Mouse (Mus musculus): ENCODE data around the gene St6galnac3. TPM values are rescaled to one million over a fixed set of nuclear protein-coding genes. Genes with fewer than 3 reads are reported as not detected.

Gene St6galnac3
- polyA plus RNA-seq, 1 experiment from 2014 or later, result 23.7 TPM

- H3K4me1 ChIP-seq (ENCODE audit: control insufficient read depth in 2 of 2, insufficient read depth in 2 of 2, low read length in 2 of 2), result peaks cover 0 to 6% of the 10 kb centered on the region in 2 experiments; a peak in 2 of 4 replicates
- H3K36me3 ChIP-seq (ENCODE audit: control insufficient read depth, insufficient read depth, low read length), result no peaks in the 10 kb centered on the region
- no peak overlapping the region for H3K27ac ChIP-seq (replicated peaks in 1 of 2; ENCODE audit: control insufficient read depth in 1 of 2, insufficient read depth in 1 of 2, low read depth in 2 of 2, low read length in 2 of 2)
- H3K4me2 ChIP-seq (ENCODE audit: low read length), result no peak overlapping the region
- H3K4me3 ChIP-seq (ENCODE audit: control insufficient read depth in 1 of 2, insufficient read depth in 1 of 2, low read depth in 1 of 2, low read length in 2 of 2), result no peak overlapping the region
- H3K9ac ChIP-seq (ENCODE audit: low read length), result no peak overlapping the region
- 80% methylated on average over 10 of the region's 10 CpGs for WGBS
- H3K27me3 ChIP-seq (ENCODE audit: control insufficient read depth, insufficient read depth, low read length), result no peaks in the 10 kb centered on the region
- H3K9me3 ChIP-seq (ENCODE audit: control insufficient read depth, low read length), result no peaks in the 10 kb centered on the region
- ATAC-seq (ENCODE audit: insufficient number of reproducible peaks, insufficient read depth, low FRiP score, low read depth), result no peak
Observed at GRCm38 (mm10) chr3:153349981-153350380, 375.0 kb downstream of the St6galnac3 start.

DNA sequence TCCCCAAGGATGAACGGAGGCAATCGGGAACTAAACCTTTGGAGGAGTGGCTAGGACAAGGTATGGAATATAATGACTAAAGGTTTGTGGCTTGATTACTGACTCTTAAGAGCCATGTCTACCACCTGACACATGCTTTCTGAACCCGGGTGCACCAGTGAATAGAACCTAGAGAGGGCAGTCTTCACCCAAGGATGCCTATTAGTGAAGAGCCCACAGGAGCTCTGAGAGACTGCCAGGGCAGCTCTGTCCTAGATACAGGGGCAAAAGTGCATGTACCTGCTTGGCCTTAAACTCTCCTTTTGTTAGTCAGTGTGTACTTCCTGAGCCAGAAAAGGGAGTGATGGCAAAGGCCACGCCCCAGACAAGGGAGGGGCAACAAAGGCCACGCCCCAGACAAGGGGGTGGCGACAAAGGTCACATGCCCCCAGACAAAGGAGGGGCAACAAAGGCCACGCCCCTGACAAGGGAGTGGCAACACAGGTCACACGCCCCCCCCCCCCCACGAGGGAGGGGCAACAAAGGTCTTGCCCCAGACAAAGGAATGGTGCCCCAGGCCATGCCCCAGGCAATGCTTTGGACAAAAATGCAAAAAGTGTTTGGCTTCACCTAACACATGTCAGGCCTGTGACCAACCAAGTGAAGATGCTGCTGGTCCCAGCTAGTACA lies 376.0 kb downstream of the St6galnac3 start:
- H3K27ac ChIP-seq (replicated peaks in 1 of 2; ENCODE audit: control insufficient read depth in 1 of 2, insufficient read depth in 1 of 2, low read depth in 2 of 2, low read length in 2 of 2), result no peak overlapping the region
- no peak overlapping the region for H3K9ac ChIP-seq (ENCODE audit: low read length)
- no peaks in the 10 kb centered on the region for H3K27me3 ChIP-seq (ENCODE audit: control insufficient read depth, insufficient read depth, low read length)
- no peaks in the 10 kb centered on the region for H3K9me3 ChIP-seq (ENCODE audit: control insufficient read depth, low read length)
- H3K36me3 ChIP-seq (ENCODE audit: control insufficient read depth, insufficient read depth, low read length), result no peaks in the 10 kb centered on the region
- WGBS, result 85% methylated on average over 9 of the region's 9 CpGs
- no peak overlapping the region for H3K4me2 ChIP-seq (ENCODE audit: low read length)
- peaks cover 0 to 6% of the 10 kb centered on the region in 2 experiments; a peak in 2 of 4 replicates for H3K4me1 ChIP-seq (ENCODE audit: control insufficient read depth in 2 of 2, insufficient read depth in 2 of 2, low read length in 2 of 2)
- H3K4me3 ChIP-seq (ENCODE audit: control insufficient read depth in 1 of 2, insufficient read depth in 1 of 2, low read depth in 1 of 2, low read length in 2 of 2), result no peak overlapping the region
- ATAC-seq (ENCODE audit: insufficient number of reproducible peaks, insufficient read depth, low FRiP score, low read depth), result no peak

DNA sequence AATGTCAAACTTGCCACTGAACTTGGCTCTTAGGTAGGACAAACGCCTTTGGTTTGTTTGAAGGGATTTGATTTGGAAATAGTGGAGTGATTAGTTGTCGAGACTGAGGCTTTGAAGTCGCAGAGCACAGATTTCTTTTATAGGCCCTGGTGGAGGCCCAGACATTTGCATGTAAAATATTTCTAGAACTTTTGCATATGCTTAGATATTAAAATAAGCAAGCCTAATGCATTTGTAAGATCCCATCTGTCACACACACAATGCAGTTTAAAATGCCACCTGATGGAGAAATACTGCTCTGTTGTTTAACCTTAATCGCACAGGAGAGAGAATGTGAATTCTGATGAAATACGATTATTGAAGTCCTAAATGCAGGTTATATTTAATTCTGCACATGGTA lies 380.0 kb downstream of the St6galnac3 start:
- no peak overlapping the region for H3K27ac ChIP-seq (replicated peaks in 1 of 2; ENCODE audit: control insufficient read depth in 1 of 2, insufficient read depth in 1 of 2, low read depth in 2 of 2, low read length in 2 of 2)

DNA sequence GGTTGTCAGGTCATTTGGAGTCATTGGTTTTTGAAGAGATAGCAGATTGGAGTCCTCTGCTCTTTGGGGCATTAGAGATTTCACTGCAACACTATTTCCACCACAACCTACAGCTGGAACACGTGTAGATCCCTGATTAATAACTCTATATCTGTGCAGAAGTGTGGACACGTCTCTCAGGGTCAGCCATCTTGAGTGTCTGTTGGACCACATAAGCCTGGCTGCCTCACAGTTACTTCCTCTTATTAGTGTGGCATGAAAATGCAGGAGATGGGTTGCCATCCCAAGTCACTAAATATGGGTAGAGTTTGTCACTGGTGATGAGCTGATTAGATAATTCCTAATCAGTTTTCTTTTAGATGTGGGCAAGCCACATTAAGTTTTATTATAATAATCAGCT lies 385.0 kb downstream of the St6galnac3 start:
- Histone ChIP-seq H3K27me3 (ENCODE audit: control insufficient read depth, insufficient read depth, low read length) (no peaks in the 10 kb centered on the region), H3K9me3 (ENCODE audit: control insufficient read depth, low read length) (no peaks in the 10 kb centered on the region), H3K9ac (ENCODE audit: low read length) (no peak overlapping the region), H3K27ac (replicated peaks in 1 of 2; ENCODE audit: control insufficient read depth in 1 of 2, insufficient read depth in 1 of 2, low read depth in 2 of 2, low read length in 2 of 2) (no peak overlapping the region), H3K36me3 (ENCODE audit: control insufficient read depth, insufficient read depth, low read length) (no peaks in the 10 kb centered on the region), H3K4me3 (ENCODE audit: control insufficient read depth in 1 of 2, insufficient read depth in 1 of 2, low read depth in 1 of 2, low read length in 2 of 2) (no peak overlapping the region), H3K4me1 (ENCODE audit: control insufficient read depth in 2 of 2, insufficient read depth in 2 of 2, low read length in 2 of 2) (no peaks in the 10 kb centered on the region), H3K4me2 (ENCODE audit: low read length) (no peak overlapping the region)
- WGBS, result 61% methylated on average over 2 of the region's 2 CpGs
- ATAC-seq (ENCODE audit: insufficient number of reproducible peaks, insufficient read depth, low FRiP score, low read depth), result no peak

More for the DNA sequence above, 380.0 kb downstream of the St6galnac3 start:
- H3K4me2 ChIP-seq (ENCODE audit: low read length), result no peak overlapping the region
- no peak overlapping the region for H3K9ac ChIP-seq (ENCODE audit: low read length)
- H3K4me1 ChIP-seq (ENCODE audit: control insufficient read depth in 2 of 2, insufficient read depth in 2 of 2, low read length in 2 of 2), result peaks cover 0 to 6% of the 10 kb centered on the region in 2 experiments; a peak in 2 of 4 replicates
- no peak overlapping the region for H3K4me3 ChIP-seq (ENCODE audit: control insufficient read depth in 1 of 2, insufficient read depth in 1 of 2, low read depth in 1 of 2, low read length in 2 of 2)
- no peak for ATAC-seq (ENCODE audit: insufficient number of reproducible peaks, insufficient read depth, low FRiP score, low read depth)
- H3K9me3 ChIP-seq (ENCODE audit: control insufficient read depth, low read length), result no peaks in the 10 kb centered on the region
- no peaks in the 10 kb centered on the region for H3K27me3 ChIP-seq (ENCODE audit: control insufficient read depth, insufficient read depth, low read length)
- WGBS, result 87% methylated on average over 5 of the region's 5 CpGs
- no peaks in the 10 kb centered on the region for H3K36me3 ChIP-seq (ENCODE audit: control insufficient read depth, insufficient read depth, low read length)

DNA sequence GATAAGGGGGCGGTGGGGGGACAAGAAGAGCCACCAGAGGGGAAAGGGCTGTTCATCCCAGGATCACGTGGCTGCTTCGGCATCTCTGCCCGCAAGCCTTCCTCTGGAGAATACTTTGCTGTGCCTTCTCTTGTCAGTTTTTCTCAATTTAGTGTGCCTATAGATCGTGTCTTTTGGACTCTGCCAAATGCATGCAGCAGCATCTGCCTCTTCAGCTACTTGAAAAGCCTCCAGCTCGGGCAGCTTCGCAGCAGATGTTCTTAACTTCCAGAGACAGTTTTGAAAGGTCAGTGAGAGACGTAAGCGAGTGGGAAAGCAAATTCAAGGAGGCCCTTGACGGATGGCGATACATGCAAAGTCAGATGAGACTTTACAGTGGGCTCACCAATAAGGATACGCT lies 385.9 kb downstream of the St6galnac3 start:
- Histone ChIP-seq H3K27me3 (ENCODE audit: control insufficient read depth, insufficient read depth, low read length) (no peaks in the 10 kb centered on the region), H3K36me3 (ENCODE audit: control insufficient read depth, insufficient read depth, low read length) (no peaks in the 10 kb centered on the region), H3K9ac (ENCODE audit: low read length) (no peak overlapping the region), H3K4me1 (ENCODE audit: control insufficient read depth in 2 of 2, insufficient read depth in 2 of 2, low read length in 2 of 2) (no peaks in the 10 kb centered on the region), H3K27ac (replicated peaks in 1 of 2; ENCODE audit: control insufficient read depth in 1 of 2, insufficient read depth in 1 of 2, low read depth in 2 of 2, low read length in 2 of 2) (no peak overlapping the region), H3K4me2 (ENCODE audit: low read length) (no peak overlapping the region), H3K9me3 (ENCODE audit: control insufficient read depth, low read length) (no peaks in the 10 kb centered on the region), H3K4me3 (ENCODE audit: control insufficient read depth in 1 of 2, insufficient read depth in 1 of 2, low read depth in 1 of 2, low read length in 2 of 2) (no peak overlapping the region)
- 73% methylated on average over 12 of the region's 12 CpGs for WGBS
- ATAC-seq (ENCODE audit: insufficient number of reproducible peaks, insufficient read depth, low FRiP score, low read depth), result no peak

DNA sequence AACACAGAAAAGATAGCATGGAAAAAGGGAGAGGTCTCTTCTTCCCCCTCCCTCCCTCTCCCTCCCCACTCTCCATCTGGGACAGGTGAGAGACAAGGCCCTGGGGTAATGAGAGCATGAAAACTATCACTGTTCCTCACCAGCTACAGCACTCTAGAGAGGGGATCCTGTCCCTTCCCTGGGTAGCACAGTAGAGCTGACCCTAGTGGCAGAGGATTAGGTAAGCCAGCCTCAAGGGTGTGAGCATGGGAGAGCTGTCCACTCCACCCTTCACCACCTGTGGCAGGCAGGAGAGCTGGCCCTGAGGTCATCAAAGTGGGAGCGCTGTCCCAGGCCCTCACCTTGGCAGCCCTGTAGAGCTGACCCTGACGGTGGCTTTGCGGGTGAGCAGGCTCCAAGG lies 387.2 kb downstream of the St6galnac3 start:
- Histone ChIP-seq H3K9ac (ENCODE audit: low read length) (no peak overlapping the region), H3K27ac (replicated peaks in 1 of 2; ENCODE audit: control insufficient read depth in 1 of 2, insufficient read depth in 1 of 2, low read depth in 2 of 2, low read length in 2 of 2) (no peak overlapping the region), H3K36me3 (ENCODE audit: control insufficient read depth, insufficient read depth, low read length) (no peaks in the 10 kb centered on the region), H3K4me1 (ENCODE audit: control insufficient read depth in 2 of 2, insufficient read depth in 2 of 2, low read length in 2 of 2) (no peaks in the 10 kb centered on the region), H3K4me2 (ENCODE audit: low read length) (no peak overlapping the region), H3K4me3 (ENCODE audit: control insufficient read depth in 1 of 2, insufficient read depth in 1 of 2, low read depth in 1 of 2, low read length in 2 of 2) (no peak overlapping the region), H3K9me3 (ENCODE audit: control insufficient read depth, low read length) (no peaks in the 10 kb centered on the region), H3K27me3 (ENCODE audit: control insufficient read depth, insufficient read depth, low read length) (no peaks in the 10 kb centered on the region)
- WGBS, result 64% methylated on average over 3 of the region's 3 CpGs
- ATAC-seq (ENCODE audit: insufficient number of reproducible peaks, insufficient read depth, low FRiP score, low read depth), result no peak

- ATAC-seq (ENCODE audit: insufficient number of reproducible peaks, insufficient read depth, low FRiP score, low read depth), result no peak
- 86% methylated on average over 2 of the region's 2 CpGs for WGBS
- Histone ChIP-seq H3K36me3 (ENCODE audit: control insufficient read depth, insufficient read depth, low read length) (no peaks in the 10 kb centered on the region), H3K27ac (replicated peaks in 1 of 2; ENCODE audit: control insufficient read depth in 1 of 2, insufficient read depth in 1 of 2, low read depth in 2 of 2, low read length in 2 of 2) (no peak overlapping the region), H3K9me3 (ENCODE audit: control insufficient read depth, low read length) (no peaks in the 10 kb centered on the region), H3K27me3 (ENCODE audit: control insufficient read depth, insufficient read depth, low read length) (no peaks in the 10 kb centered on the region), H3K4me2 (ENCODE audit: low read length) (no peak overlapping the region), H3K4me3 (ENCODE audit: control insufficient read depth in 1 of 2, insufficient read depth in 1 of 2, low read depth in 1 of 2, low read length in 2 of 2) (no peak overlapping the region), H3K4me1 (ENCODE audit: control insufficient read depth in 2 of 2, insufficient read depth in 2 of 2, low read length in 2 of 2) (no peaks in the 10 kb centered on the region), H3K9ac (ENCODE audit: low read length) (no peak overlapping the region)
Observed at GRCm38 (mm10) chr3:153337221-153337620, 387.8 kb downstream of the St6galnac3 start.

Data from heart, embryonic 14.5 days (tissue).